Mouse (Mus musculus) midbrain, embryonic 16.5 days (tissue): ENCODE results near the gene Cfap74. TPM values are rescaled to one million over a fixed set of nuclear protein-coding genes. Genes with fewer than 3 reads are reported as not detected.
"Not testable (repeated sequence)": the region's sequence is repeated elsewhere in the genome, so short reads cannot be mapped to it uniquely, and the experiment has no call there.

Source experiments
- ATAC-seq: fragments of 200-750 bp; cut with Nextera tagmentation; 2 replicates; pipeline ENCODE4 v1.8.0; 2017; ENCODE audit warnings: moderate TSS enrichment
- H3K27ac ChIP-seq: fragments of 300-500 bp; sonication (generic); 2 replicates; pipeline ENCODE4 v1.5.1; 2014; ENCODE audit warnings: mild to moderate bottlenecking, low read length, mixed read lengths
- H3K27me3 ChIP-seq: fragments of 300-500 bp; sonication (generic); 2 replicates; pipeline ENCODE4 v1.6.1; 2014; ENCODE audit warnings: low read depth, low read length, mixed read lengths; ENCODE audit not compliant: control insufficient read depth, insufficient read depth
- H3K36me3 ChIP-seq: fragments of 300-500 bp; sonication (generic); 2 replicates; pipeline ENCODE4 v1.6.1; 2014; ENCODE audit warnings: mild to moderate bottlenecking, low read length, moderate library complexity, mixed read lengths; ENCODE audit not compliant: control insufficient read depth, insufficient read depth
- H3K4me1 ChIP-seq: fragments of 300-500 bp; sonication (generic); 2 replicates; pipeline ENCODE4 v1.6.1; 2014; ENCODE audit warnings: mild to moderate bottlenecking, low read length, mixed read lengths; ENCODE audit not compliant: control insufficient read depth, insufficient read depth
- H3K4me2 ChIP-seq: fragments of 300-500 bp; sonication (generic); 2 replicates; pipeline ENCODE4 v1.6.1; 2014; ENCODE audit warnings: mild to moderate bottlenecking, low read length, mixed read lengths
- H3K4me3 ChIP-seq: fragments of 300-500 bp; sonication (generic); 2 replicates; pipeline ENCODE4 v1.5.1; 2014; ENCODE audit warnings: low read depth, mild to moderate bottlenecking, low read length, moderate library complexity, mixed read lengths
- H3K9ac ChIP-seq: fragments of 300-500 bp; sonication (generic); 2 replicates; pipeline ENCODE4 v1.6.1; 2014; ENCODE audit warnings: low read depth, low read length, mixed read lengths
- H3K9me3 ChIP-seq: fragments of 300-500 bp; sonication (generic); replicated peaks from 2 replicates; pipeline ENCODE4 v1.6.1; 2014; ENCODE audit warnings: mild to moderate bottlenecking, low read length, mixed read lengths; ENCODE audit not compliant: control insufficient read depth, poor library complexity, severe bottlenecking
- WGBS: fragments of 180-500 bp; shearing (Covaris S2); extraction: QIAGEN DNeasy Blood & Tissue Kit; methylation state at CpG from one replicate; pipeline ENCODE4 v1.1.7; 2014; 5-methylcytosine and 5-hydroxymethylcytosine counted together
- polyA plus RNA-seq: library from polyadenylated mRNA; unstranded; fragments of >200 nt; fragmentation: Nextera tagmentation; extraction: Ambion mirVana; gene quantifications from 2 replicates; pipeline ENCODE4 v1.2.1, GENCODE M21; 2015

Gene Cfap74
- polyA plus RNA-seq, 1 experiment from 2014 or later = 5.9 TPM

GRCm38 (mm10) chr4:155421412-155422370 is 12.7 kb downstream of the Cfap74 start:
- not testable (repeated sequence) for H3K4me2 ChIP-seq, H3K36me3 ChIP-seq, H3K9ac ChIP-seq, H3K27me3 ChIP-seq, H3K4me3 ChIP-seq, ATAC-seq, H3K27ac ChIP-seq, H3K9me3 ChIP-seq, H3K4me1 ChIP-seq
- WGBS = 91% methylated on average over 20 of the region's 30 CpGs

GRCm38 (mm10) chr4:155423988-155424387 is 15.0 kb downstream of the Cfap74 start:
- Histone ChIP-seq H3K9me3 (no peaks in the 10 kb centered on the region), H3K4me3 (no peak overlapping the region), H3K27me3 (no peaks in the 10 kb centered on the region), H3K4me1 (no peaks in the 10 kb centered on the region), H3K9ac (no peak overlapping the region), H3K36me3 (no peaks in the 10 kb centered on the region), H3K27ac (no peak overlapping the region), H3K4me2 (no peak overlapping the region)
- no peak for ATAC-seq
- whole genome bisulfite sequencing = 89% methylated on average over 5 of the region's 5 CpGs

- no peak overlapping the region for H3K9ac ChIP-seq
- no peaks in the 10 kb centered on the region for H3K27me3 ChIP-seq
- H3K4me3 ChIP-seq = no peak overlapping the region
- H3K4me1 ChIP-seq = no peaks in the 10 kb centered on the region
- no peak overlapping the region for H3K4me2 ChIP-seq
- no peaks in the 10 kb centered on the region for H3K36me3 ChIP-seq
- no peaks in the 10 kb centered on the region for H3K9me3 ChIP-seq
- no peak for ATAC-seq
- 84% methylated on average over 6 of the region's 6 CpGs for WGBS
- H3K27ac ChIP-seq = no peak overlapping the region
These were observed 17.3 kb downstream of the Cfap74 start for GRCm38 (mm10) chr4:155426272-155426671.

- no peaks in the 10 kb centered on the region for H3K4me1 ChIP-seq
- H3K36me3 ChIP-seq = no peaks in the 10 kb centered on the region
- no peaks in the 10 kb centered on the region for H3K9me3 ChIP-seq
- no peak overlapping the region for H3K4me2 ChIP-seq
- no peak overlapping the region for H3K4me3 ChIP-seq
- no peak overlapping the region for H3K27ac ChIP-seq
- H3K27me3 ChIP-seq = no peaks in the 10 kb centered on the region
- ATAC-seq = no peak
- no peak overlapping the region for H3K9ac ChIP-seq
These were observed 19.5 kb downstream of the Cfap74 start for GRCm38 (mm10) chr4:155428442-155428841.

GRCm38 (mm10) chr4:155429202-155429601 is 20.2 kb downstream of the Cfap74 start:
- Histone ChIP-seq H3K4me2 (no peak overlapping the region), H3K36me3 (no peaks in the 10 kb centered on the region), H3K27me3 (no peaks in the 10 kb centered on the region), H3K4me1 (no peaks in the 10 kb centered on the region), H3K9me3 (no peaks in the 10 kb centered on the region), H3K9ac (no peak overlapping the region), H3K27ac (no peak overlapping the region), H3K4me3 (no peak overlapping the region)
- ATAC-seq = no peak
- 86% methylated on average over 3 of the region's 3 CpGs for WGBS

- Histone ChIP-seq H3K4me3 (no peak overlapping the region), H3K27me3 (no peaks in the 10 kb centered on the region), H3K36me3 (no peaks in the 10 kb centered on the region), H3K4me1 (no peaks in the 10 kb centered on the region), H3K9ac (no peak overlapping the region), H3K9me3 (no peaks in the 10 kb centered on the region), H3K4me2 (no peak overlapping the region), H3K27ac (no peak overlapping the region)
- ATAC-seq = no peak
- 88% methylated on average over 6 of the region's 6 CpGs for WGBS
These were observed 23.4 kb downstream of the Cfap74 start for GRCm38 (mm10) chr4:155432358-155432757.

- H3K36me3 ChIP-seq = no peaks in the 10 kb centered on the region
- ATAC-seq = no peak
- H3K9me3 ChIP-seq = no peaks in the 10 kb centered on the region
- H3K4me3 ChIP-seq = no peak overlapping the region
- 86% methylated on average over 5 of the region's 5 CpGs for WGBS
- H3K27me3 ChIP-seq = no peaks in the 10 kb centered on the region
- no peak overlapping the region for H3K9ac ChIP-seq
- no peak overlapping the region for H3K27ac ChIP-seq
- no peak overlapping the region for H3K4me2 ChIP-seq
- H3K4me1 ChIP-seq = no peaks in the 10 kb centered on the region
These were observed 25.0 kb downstream of the Cfap74 start for GRCm38 (mm10) chr4:155433993-155434392.

- no peak overlapping the region for H3K4me3 ChIP-seq
- no peaks in the 10 kb centered on the region for H3K9me3 ChIP-seq
- no peaks in the 10 kb centered on the region for H3K36me3 ChIP-seq
- H3K27ac ChIP-seq = no peak overlapping the region
- H3K27me3 ChIP-seq = no peaks in the 10 kb centered on the region
- H3K4me2 ChIP-seq = no peak overlapping the region
- no peaks in the 10 kb centered on the region for H3K4me1 ChIP-seq
- no peak overlapping the region for H3K9ac ChIP-seq
- ATAC-seq = no peak
- WGBS = 75% methylated on average over 3 of the region's 3 CpGs
These were observed 33.8 kb downstream of the Cfap74 start for GRCm38 (mm10) chr4:155442808-155443207.

- Histone ChIP-seq H3K36me3 (no peaks in the 10 kb centered on the region), H3K4me2 (no peak overlapping the region), H3K4me3 (no peak overlapping the region), H3K27ac (no peak overlapping the region), H3K9me3 (no peaks in the 10 kb centered on the region), H3K4me1 (no peaks in the 10 kb centered on the region), H3K27me3 (no peaks in the 10 kb centered on the region), H3K9ac (no peak overlapping the region)
- 32% methylated on average over 10 of the region's 10 CpGs for WGBS
- ATAC-seq = no peak
These were observed 42.6 kb downstream of the Cfap74 start for GRCm38 (mm10) chr4:155451597-155451996.
